Comparison of ENCODE assay signal across 9 mouse cellular contexts in the genomic region with DNA sequence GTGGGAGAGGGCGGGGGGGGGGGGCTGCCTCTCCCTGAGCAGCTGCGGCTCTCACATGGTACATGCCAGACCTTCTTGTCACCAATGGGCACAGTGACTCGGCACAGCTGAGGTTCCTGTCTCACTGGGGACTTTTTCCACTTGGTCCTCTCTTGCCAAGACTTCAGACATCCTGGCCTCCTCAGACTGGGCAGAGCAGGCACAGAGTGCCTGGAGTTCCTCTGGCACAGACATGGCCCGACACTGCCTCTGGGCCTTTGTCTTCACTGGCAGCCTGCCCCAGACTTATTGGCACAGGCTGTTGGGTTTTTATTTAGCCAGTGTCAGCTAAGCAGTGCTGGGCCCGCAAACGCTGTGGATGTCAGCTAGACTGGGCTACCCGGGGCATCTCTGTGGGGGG. TPM values are rescaled to one million over a fixed set of nuclear protein-coding genes. Genes with fewer than 3 reads are reported as not detected.
DNase-seq lines count a peak whose midpoint lies in the region; ATAC-seq and TF ChIP-seq lines count a peak whose summit lies in the region.
"Had no signal": no experiment of that assay in that cellular context is flagged by ENCODE, and none has a peak within 500 bp of the region (broad histone marks: within the 10 kb centered on the region; RNA-seq: fewer than 3 reads in every experiment).

No protein-coding gene starts in this region.

- ATAC-seq in forebrain, embryonic 16.5 days, result peak; percentile 85
- ATAC-seq in neural tube, embryonic 15.5 days (ENCODE audit: low FRiP score), result peak; percentile 51
- ATAC-seq in liver, postnatal 0 days, result no peak

- intact Hi-C loops in heart, postnatal 36 days (cut with DNase I), result loop anchor here (2.0 kb wide), 1 partner anchor 15 kb away; no protein-coding TSS in a partner anchor

- H3K27ac ChIP-seq in forebrain, embryonic 16.5 days (ENCODE audit: low read length), result peak overlapping the region; percentile 73
- H3K27ac ChIP-seq in neural tube, embryonic 15.5 days (replicated peaks), result peak overlapping the region; percentile 28; the same call in 1 of the 2 replicates
- no peak overlapping the region for H3K27ac ChIP-seq in liver, postnatal 0 days (ENCODE audit: low read depth)
- H3K27ac ChIP-seq: liver, embryonic 14.5 days had no signal

- no peak overlapping the region for H3K4me2 ChIP-seq in forebrain, embryonic 16.5 days (ENCODE audit: low read length)
- H3K4me2 ChIP-seq in neural tube, embryonic 15.5 days, result no peak overlapping the region
- H3K4me2 ChIP-seq in liver, postnatal 0 days (ENCODE audit: low read depth, low read length), result no peak overlapping the region

- TF ChIP-seq EP300 in liver, postnatal 0 days (IDR thresholded peaks at IDR 0.05; ENCODE audit: low read depth), result no peak

- 14% methylated on average over 7 of the region's 7 CpGs for WGBS in forebrain, embryonic 16.5 days
- 22% methylated on average over 7 of the region's 7 CpGs for WGBS in neural tube, embryonic 15.5 days
- WGBS in liver, postnatal 0 days (ENCODE audit: insufficient replicate concordance), result 55% methylated on average over 6 of the region's 7 CpGs

- H3K4me1 ChIP-seq in forebrain, embryonic 16.5 days (replicated peaks; ENCODE audit: control insufficient read depth, insufficient read depth, low read length), result peaks cover 88% of the 10 kb centered on the region
- peaks cover 96% of the 10 kb centered on the region for H3K4me1 ChIP-seq in neural tube, embryonic 15.5 days
- H3K4me1 ChIP-seq in liver, postnatal 0 days (ENCODE audit: insufficient read depth), result no peaks in the 10 kb centered on the region

- no peaks in the 10 kb centered on the region for H3K27me3 ChIP-seq in forebrain, embryonic 16.5 days (replicated peaks; ENCODE audit: control insufficient read depth, insufficient read depth, low read length)
- no peaks in the 10 kb centered on the region for H3K27me3 ChIP-seq in neural tube, embryonic 15.5 days (replicated peaks)
- H3K27me3 ChIP-seq in liver, postnatal 0 days (ENCODE audit: insufficient read depth, low read length), result no peaks in the 10 kb centered on the region

- peak overlapping the region; percentile 1; the same call in 1 of the 2 replicates for H3K9ac ChIP-seq in forebrain, embryonic 16.5 days (replicated peaks; ENCODE audit: low read depth, low read length)
- H3K9ac ChIP-seq in neural tube, embryonic 15.5 days (replicated peaks), result no peak overlapping the region
- H3K9ac ChIP-seq in liver, postnatal 0 days (replicated peaks), result no peak overlapping the region
- H3K9ac ChIP-seq: liver, embryonic 14.5 days had no signal

- H3K4me3 ChIP-seq in forebrain, embryonic 16.5 days (replicated peaks; ENCODE audit: low read length), result no peak overlapping the region
- H3K4me3 ChIP-seq in neural tube, embryonic 15.5 days (replicated peaks), result no peak overlapping the region
- H3K4me3 ChIP-seq in liver, postnatal 0 days (ENCODE audit: low read depth, low read length), result no peak overlapping the region

- peak; percentile 95 for DNase-seq in 3T3-L1 (ENCODE audit: low read depth, low spot score)
- DNase-seq in adrenal gland, postnatal 36 days, result peak; percentile 80 to 81
- DNase-seq in heart, postnatal 36 days, result peak; percentile 79 to 82
- peak; percentile 44 to 64 for DNase-seq in left cerebral cortex, adult 18-20 months (ENCODE audit: low spot score in 2 of 2)
- no peak for DNase-seq in spleen, postnatal 36 days (ENCODE audit: low spot score in 2 of 2)
- no peak for DNase-seq in liver, postnatal 0 days

- H3K36me3 ChIP-seq in forebrain, embryonic 16.5 days (ENCODE audit: control insufficient read depth, insufficient read depth), result no peaks in the 10 kb centered on the region
- no peaks in the 10 kb centered on the region for H3K36me3 ChIP-seq in neural tube, embryonic 15.5 days
- no peaks in the 10 kb centered on the region for H3K36me3 ChIP-seq in liver, postnatal 0 days (replicated peaks; ENCODE audit: insufficient read depth, low read length)

- no peak for TF ChIP-seq CTCF in liver, postnatal 0 days (IDR thresholded peaks at IDR 0.05; ENCODE audit: low read depth)

- H3K9me3 ChIP-seq in forebrain, embryonic 16.5 days (ENCODE audit: control insufficient read depth, low read length), result no peaks in the 10 kb centered on the region
- no peaks in the 10 kb centered on the region for H3K9me3 ChIP-seq in neural tube, embryonic 15.5 days (replicated peaks)
- H3K9me3 ChIP-seq in liver, postnatal 0 days (ENCODE audit: low read length), result no peaks in the 10 kb centered on the region

RNA-seq across cellular contexts. Expression of a gene that starts 18.7 kb away (rescaled TPM):
- 10 to 100 TPM; 54.8 to 55.5 TPM for total RNA-seq in adrenal gland, postnatal 36 days (2021)
- 7.2 and 7.3 TPM in 2 replicates for polyA plus RNA-seq in forebrain, embryonic 16.5 days (2015; fragmentation: Nextera tagmentation; extraction: Ambion mirVana)
- total RNA-seq in heart, postnatal 36 days (2021), result 10 to 100 TPM; 27.1 to 27.4 TPM
- total RNA-seq in left cerebral cortex, adult 18-20 months (2021), result 10 to 100 TPM; 45.8 to 49.9 TPM
- polyA plus RNA-seq in neural tube, embryonic 15.5 days (2015; fragmentation: Nextera tagmentation; extraction: Ambion mirVana), result 4.5 and 4.6 TPM in 2 replicates
- 0.21 and 0.36 TPM in 2 replicates for polyA plus RNA-seq in liver, postnatal 0 days (2015; fragmentation: Nextera tagmentation; extraction: Ambion mirVana)

RNA-seq across cellular contexts. Expression of a gene that starts 38.9 kb away (rescaled TPM):
- total RNA-seq in adrenal gland, postnatal 36 days (2021), result 1 to 10 TPM; 1.6 to 4.9 TPM
- polyA plus RNA-seq in forebrain, embryonic 16.5 days (2015; fragmentation: Nextera tagmentation; extraction: Ambion mirVana), result not detected in 2 replicates
- 1 to 10 TPM in 1 of 2 experiments, under 1 TPM in 1; 0.44 to 1.8 TPM for total RNA-seq in heart, postnatal 36 days (2021)
- total RNA-seq in left cerebral cortex, adult 18-20 months (2021), result not detected
- 0.08 and 3.6 TPM in 2 replicates for polyA plus RNA-seq in neural tube, embryonic 15.5 days (2015; fragmentation: Nextera tagmentation; extraction: Ambion mirVana)
- 4.9 and 6.7 TPM in 2 replicates for polyA plus RNA-seq in liver, postnatal 0 days (2015; fragmentation: Nextera tagmentation; extraction: Ambion mirVana)

Comparison
In these comparisons a context has a peak if more than half of its experiments do, and no peak if none do; other contexts are left out.
1. DNase-seq: peak in 3T3-L1 (single experiment), adrenal gland, postnatal 36 days (2 of 2), heart, postnatal 36 days (2 of 2) and left cerebral cortex, adult 18-20 months (2 of 2); none in spleen, postnatal 36 days (0 of 2) and liver, postnatal 0 days (single experiment).